Mouse (Mus musculus): ENCODE measurements around the gene Cd82. TPM values are rescaled to one million over a fixed set of nuclear protein-coding genes. Genes with fewer than 3 reads are reported as not detected.
A peak's percentile ranks its signal among the peaks of the same experiment; 100 is the strongest.

Gene Cd82
- polyA plus RNA-seq, 1 experiment from 2014 or later, result 23.9 TPM

DNA sequence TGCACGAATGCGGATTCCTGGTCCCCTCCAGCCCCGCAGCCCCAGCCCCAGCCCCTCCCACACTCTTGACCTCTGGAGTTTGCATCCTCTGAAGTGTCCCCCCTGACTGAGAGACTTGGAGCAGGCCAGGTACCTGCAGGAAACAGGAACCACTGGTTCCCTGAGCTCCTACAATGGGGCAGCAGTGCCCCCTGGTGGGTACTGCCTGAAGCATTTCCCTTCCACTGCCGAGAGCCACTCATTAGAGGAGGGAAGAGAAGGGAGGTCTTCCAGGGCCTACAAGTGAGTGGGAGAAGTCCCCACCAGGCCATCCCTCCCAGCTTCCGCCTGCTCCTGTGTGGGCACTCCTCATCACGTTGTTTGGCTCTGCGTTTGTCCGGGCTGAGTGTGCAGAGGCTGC lies 44.5 kb downstream of the Cd82 start:
- Histone ChIP-seq H3K36me3 (no peaks in the 10 kb centered on the region), H3K4me1 (replicated peaks) (peaks cover 14% of the 10 kb centered on the region; the same call in 1 of the 2 replicates), H3K9ac (no peak overlapping the region), H3K4me3 (no peak overlapping the region), H3K27me3 (no peaks in the 10 kb centered on the region; the same call in 1 of the 2 replicates), H3K4me2 (no peak overlapping the region), H3K9me3 (no peaks in the 10 kb centered on the region), H3K27ac (replicated peaks) (no peak overlapping the region)
- peak; percentile 78 for ATAC-seq (ENCODE audit: low read depth)
- WGBS, result 6% methylated on average over 8 of the region's 8 CpGs

DNA sequence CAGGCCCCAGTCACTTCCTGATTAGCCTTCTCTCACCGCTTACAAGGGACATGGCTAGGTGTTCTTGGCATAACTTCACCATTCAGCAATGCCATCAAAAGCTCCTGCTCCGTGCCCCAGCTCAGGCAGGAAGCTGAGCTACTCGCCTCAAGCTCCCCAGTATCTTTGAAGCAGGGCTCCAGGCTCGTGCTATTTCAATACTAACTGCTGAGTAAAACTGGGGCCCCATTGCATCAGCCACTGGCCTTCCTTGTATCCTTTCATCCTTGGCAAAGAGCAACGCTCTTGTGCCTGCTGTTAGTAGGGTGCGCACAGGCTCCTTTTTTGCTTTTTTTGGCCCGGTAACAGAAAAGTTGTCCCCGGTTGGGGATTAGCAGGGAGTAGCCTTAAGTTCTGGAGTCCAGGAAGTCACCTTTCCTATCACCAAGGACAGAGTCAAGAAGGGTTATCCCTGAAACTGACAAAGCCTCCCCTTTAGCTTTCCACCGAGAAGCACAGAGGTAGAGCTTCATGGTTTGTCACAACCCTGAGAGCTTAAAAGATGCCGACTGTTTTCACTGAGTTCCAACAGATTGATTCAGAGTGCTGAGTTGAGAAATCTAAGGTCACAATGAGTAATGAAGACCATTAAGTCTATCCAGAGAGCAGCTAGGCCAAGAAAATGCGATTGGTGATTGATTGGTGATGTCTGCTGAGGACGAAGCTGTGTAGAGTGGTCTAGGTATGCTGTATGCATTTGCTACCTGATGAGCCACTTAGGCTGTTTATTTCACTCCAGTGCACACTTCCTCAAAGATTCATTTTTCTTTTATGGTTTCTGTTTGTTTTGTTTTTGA lies 45.8 kb downstream of the Cd82 start:
- H3K9ac ChIP-seq, result no peak overlapping the region
- ATAC-seq (ENCODE audit: low read depth), result no peak
- H3K4me3 ChIP-seq, result no peak overlapping the region
- 84% methylated on average over 12 of the region's 12 CpGs for WGBS
- no peak overlapping the region for H3K4me2 ChIP-seq
- H3K36me3 ChIP-seq, result no peaks in the 10 kb centered on the region
- no peaks in the 10 kb centered on the region for H3K9me3 ChIP-seq
- no peak overlapping the region for H3K27ac ChIP-seq (replicated peaks)
- peaks cover 27% of the 10 kb centered on the region for H3K4me1 ChIP-seq (replicated peaks)
- H3K27me3 ChIP-seq, result no peaks in the 10 kb centered on the region; the same call in 1 of the 2 replicates

DNA sequence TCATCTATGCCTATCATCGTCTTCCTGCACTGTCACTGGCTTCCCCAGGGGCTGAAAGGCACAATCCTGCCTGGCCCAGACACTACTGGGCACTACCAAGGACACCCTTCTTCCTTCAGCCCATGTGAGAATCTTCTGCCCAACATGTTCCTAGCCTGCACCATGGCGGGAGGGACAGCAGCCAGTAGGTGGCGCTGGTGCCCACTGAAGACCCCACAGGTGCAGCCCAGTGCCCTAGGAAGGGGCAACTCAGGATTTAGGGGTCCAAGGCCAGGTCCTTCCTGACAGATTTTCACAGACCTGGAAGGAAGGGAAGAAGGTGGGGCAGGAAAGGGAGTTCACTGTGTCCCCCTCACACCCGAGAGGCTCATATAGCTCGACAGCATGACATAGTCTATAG lies 47.7 kb downstream of the Cd82 start:
- no peaks in the 10 kb centered on the region; the same call in 1 of the 2 replicates for H3K27me3 ChIP-seq
- H3K36me3 ChIP-seq, result no peaks in the 10 kb centered on the region
- no peak overlapping the region for H3K4me3 ChIP-seq
- WGBS, result 40% methylated on average over 5 of the region's 5 CpGs
- no peaks in the 10 kb centered on the region for H3K9me3 ChIP-seq
- no peak for ATAC-seq (ENCODE audit: low read depth)
- H3K27ac ChIP-seq (replicated peaks), result no peak overlapping the region
- no peak overlapping the region for H3K4me2 ChIP-seq
- H3K9ac ChIP-seq, result no peak overlapping the region
- H3K4me1 ChIP-seq (replicated peaks), result peaks cover 45% of the 10 kb centered on the region

DNA sequence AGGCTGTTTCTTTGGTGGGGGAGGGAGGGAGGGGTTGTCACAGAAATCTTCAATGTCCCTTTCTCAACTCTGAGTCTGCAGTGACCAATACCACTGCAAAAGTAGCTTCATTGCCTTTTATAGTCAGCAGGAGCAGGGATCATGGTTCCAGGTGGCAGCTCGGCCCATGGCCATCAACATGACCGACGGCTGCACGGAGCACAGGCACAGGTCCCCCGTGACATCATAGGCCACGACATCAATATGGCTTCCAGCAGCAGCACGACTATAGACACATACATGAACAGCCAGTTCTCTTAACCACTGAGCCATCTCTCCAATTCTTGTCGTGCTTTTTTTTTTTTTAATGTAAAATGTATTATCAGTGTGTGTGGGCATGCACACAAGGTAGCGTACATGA lies 48.8 kb downstream of the Cd82 start:
- no peaks in the 10 kb centered on the region for H3K36me3 ChIP-seq
- peaks cover 44% of the 10 kb centered on the region for H3K4me1 ChIP-seq (replicated peaks)
- no peaks in the 10 kb centered on the region; the same call in 1 of the 2 replicates for H3K27me3 ChIP-seq
- no peak overlapping the region for H3K27ac ChIP-seq (replicated peaks)
- no peaks in the 10 kb centered on the region for H3K9me3 ChIP-seq
- ATAC-seq (ENCODE audit: low read depth), result no peak
- 79% methylated on average over 9 of the region's 9 CpGs for WGBS
- no peak overlapping the region for H3K4me3 ChIP-seq
- no peak overlapping the region for H3K4me2 ChIP-seq
- H3K9ac ChIP-seq, result no peak overlapping the region

DNA sequence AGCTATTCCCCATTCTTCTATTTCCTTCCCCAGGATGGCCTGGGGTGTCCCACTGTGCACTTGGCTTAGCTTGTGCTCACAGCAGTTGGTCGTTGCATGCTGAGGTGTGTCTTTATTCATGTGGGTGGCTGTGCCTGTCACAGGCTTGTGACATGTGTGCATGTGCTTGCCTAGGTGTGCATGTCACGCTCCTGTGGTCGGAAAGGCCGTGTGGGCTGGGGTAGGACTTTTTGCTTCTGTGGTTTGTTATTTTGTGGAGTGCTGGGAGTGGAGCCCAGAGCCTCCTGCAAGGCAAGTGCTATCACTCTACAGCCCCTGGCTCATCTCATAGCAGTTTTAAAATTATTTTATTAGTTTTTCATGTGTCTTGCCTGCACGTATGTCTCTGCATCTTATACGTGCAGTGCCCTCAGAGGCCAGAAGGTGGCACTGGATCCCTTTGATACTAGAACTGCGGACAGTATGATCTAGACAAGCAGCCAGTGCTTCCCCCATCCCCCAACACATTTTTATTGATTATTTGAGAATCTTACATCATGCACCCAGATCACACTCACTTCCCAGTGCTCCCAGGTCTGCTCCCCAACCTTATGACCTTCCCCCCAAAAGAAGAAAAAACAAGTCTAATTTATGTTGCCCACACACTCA lies 49.4 kb downstream of the Cd82 start:
- no peak for ATAC-seq (ENCODE audit: low read depth)
- no peaks in the 10 kb centered on the region for H3K36me3 ChIP-seq
- WGBS, result 53% methylated on average over 7 of the region's 7 CpGs
- no peak overlapping the region for H3K4me2 ChIP-seq
- H3K27me3 ChIP-seq, result no peaks in the 10 kb centered on the region; the same call in 1 of the 2 replicates
- no peak overlapping the region for H3K4me3 ChIP-seq
- no peak overlapping the region for H3K27ac ChIP-seq (replicated peaks)
- no peak overlapping the region for H3K9ac ChIP-seq
- H3K4me1 ChIP-seq (replicated peaks), result peaks cover 37% of the 10 kb centered on the region
- no peaks in the 10 kb centered on the region for H3K9me3 ChIP-seq

DNA sequence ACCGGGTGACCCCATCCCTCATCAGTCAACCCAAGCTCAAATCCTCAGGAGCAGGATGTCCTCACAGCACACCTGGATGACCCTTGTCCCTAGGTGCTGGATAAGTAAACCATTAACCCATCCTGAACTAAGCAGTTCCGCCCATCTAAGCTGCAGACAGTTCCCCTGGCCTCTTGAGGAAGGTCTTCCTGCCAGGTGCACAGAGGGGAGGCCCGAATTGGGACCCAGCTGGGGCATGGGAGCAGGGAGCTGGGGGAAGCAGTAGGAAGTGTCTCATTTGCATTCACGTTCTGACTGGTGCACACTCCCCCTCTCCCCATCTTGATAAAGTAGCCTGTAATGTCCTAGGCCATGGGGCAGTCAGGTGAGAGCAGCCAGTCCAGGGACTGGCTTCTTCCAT lies 50.8 kb downstream of the Cd82 start:
- H3K4me3 ChIP-seq, result no peak overlapping the region
- peaks cover 41% of the 10 kb centered on the region for H3K4me1 ChIP-seq (replicated peaks)
- ATAC-seq (ENCODE audit: low read depth), result no peak
- no peak overlapping the region for H3K4me2 ChIP-seq
- no peaks in the 10 kb centered on the region for H3K36me3 ChIP-seq
- no peak overlapping the region for H3K27ac ChIP-seq (replicated peaks)
- H3K27me3 ChIP-seq, result no peaks in the 10 kb centered on the region; the same call in 1 of the 2 replicates
- WGBS, result 53% methylated on average over 4 of the region's 4 CpGs
- no peaks in the 10 kb centered on the region for H3K9me3 ChIP-seq
- no peak overlapping the region for H3K9ac ChIP-seq

DNA sequence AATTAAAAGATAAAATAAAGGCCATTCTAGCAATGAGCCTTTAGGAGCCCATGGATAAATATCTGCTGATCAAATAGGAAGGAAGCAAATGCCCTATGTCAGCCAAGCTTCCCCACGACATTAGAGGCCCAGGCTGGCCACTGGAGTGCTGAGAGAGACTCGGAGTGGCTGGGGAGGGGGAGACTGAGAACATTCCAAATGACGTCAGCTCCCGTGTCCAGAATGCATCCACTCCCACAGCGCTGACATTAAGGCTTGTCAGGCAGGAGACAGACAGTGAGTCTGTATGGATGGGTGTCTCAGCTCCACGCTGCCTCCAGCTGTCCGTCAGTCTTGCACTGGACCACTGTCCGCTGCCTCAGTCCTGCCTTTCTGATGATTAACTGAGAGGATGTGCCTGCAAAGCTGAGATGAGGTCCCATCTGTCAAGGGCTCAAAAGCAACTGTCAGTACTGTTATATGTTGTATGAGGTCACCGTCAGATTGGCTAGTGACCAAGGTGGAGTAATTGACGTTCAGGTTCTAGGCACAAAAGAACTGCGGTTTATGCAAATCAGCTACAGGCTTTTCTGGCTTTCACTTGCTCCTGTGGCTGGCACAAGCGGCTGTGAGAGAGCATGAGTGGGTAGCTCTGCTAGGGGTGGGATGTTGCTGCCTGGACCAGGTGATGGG lies 51.9 kb downstream of the Cd82 start:
- H3K9me3 ChIP-seq, result no peaks in the 10 kb centered on the region
- no peak for ATAC-seq (ENCODE audit: low read depth)
- H3K4me3 ChIP-seq, result no peak overlapping the region
- H3K27ac ChIP-seq (replicated peaks), result peak overlapping the region; percentile 46; the same call in 1 of the 2 replicates
- no peak overlapping the region for H3K9ac ChIP-seq
- no peak overlapping the region for H3K4me2 ChIP-seq
- 34% methylated on average over 12 of the region's 12 CpGs for WGBS
- peaks cover 41% of the 10 kb centered on the region for H3K4me1 ChIP-seq (replicated peaks)
- H3K27me3 ChIP-seq, result no peaks in the 10 kb centered on the region; the same call in 1 of the 2 replicates
- no peaks in the 10 kb centered on the region for H3K36me3 ChIP-seq

DNA sequence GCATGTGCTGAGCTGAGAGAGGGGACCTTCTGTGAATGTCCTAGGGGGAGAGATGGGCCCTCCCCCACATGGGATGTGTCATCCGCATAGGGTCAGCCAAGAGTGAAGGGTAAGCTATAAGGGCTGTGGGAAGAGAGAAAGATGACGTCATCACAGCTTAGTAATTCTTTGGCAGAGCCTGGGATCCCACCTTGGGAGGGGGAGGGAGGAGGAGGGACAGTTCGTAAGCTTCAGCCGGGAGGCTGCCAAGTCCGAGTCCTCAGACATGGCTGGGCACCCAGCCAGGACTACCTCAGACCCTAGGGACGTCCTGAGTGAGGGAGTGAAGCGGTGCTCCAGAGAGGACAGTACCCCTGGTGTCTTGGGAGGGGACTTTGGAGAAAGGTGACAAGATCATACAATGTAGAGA lies 57.9 kb downstream of the Cd82 start:
- peak; percentile 76 for ATAC-seq (ENCODE audit: low read depth)

DNA sequence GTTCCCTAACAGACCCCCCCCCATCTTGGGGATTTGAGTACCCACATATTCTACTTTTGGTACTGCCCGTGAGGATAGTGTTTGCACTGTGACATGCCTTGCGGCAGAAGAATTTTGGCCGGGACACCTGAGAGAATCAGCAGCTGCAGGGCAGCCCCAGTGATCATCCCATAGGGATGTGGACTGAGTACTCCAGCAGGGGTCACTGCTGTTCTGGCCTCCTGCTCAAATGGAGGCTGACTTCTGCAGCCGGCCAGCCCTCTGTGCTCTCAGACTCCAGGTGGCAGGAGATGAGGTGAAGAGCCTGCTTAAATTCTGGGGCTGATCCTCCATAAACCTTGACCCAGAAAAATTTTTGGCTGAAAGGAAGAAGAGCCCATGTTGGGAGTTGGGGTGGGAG lies 58.8 kb downstream of the Cd82 start:
- no peak for ATAC-seq (ENCODE audit: low read depth)
- Histone ChIP-seq H3K27me3 (no peaks in the 10 kb centered on the region; the same call in 1 of the 2 replicates), H3K9me3 (no peaks in the 10 kb centered on the region), H3K36me3 (no peaks in the 10 kb centered on the region), H3K4me2 (no peak overlapping the region), H3K4me3 (no peak overlapping the region), H3K27ac (replicated peaks) (no peak overlapping the region), H3K4me1 (replicated peaks) (peaks cover 23% of the 10 kb centered on the region), H3K9ac (no peak overlapping the region)
- WGBS, result 43% methylated on average over 4 of the region's 4 CpGs

More for the DNA sequence above, 57.9 kb downstream of the Cd82 start:
- Histone ChIP-seq H3K9me3 (no peaks in the 10 kb centered on the region), H3K27me3 (no peaks in the 10 kb centered on the region; the same call in 1 of the 2 replicates), H3K9ac (no peak overlapping the region), H3K36me3 (no peaks in the 10 kb centered on the region), H3K4me3 (no peak overlapping the region), H3K27ac (replicated peaks) (no peak overlapping the region), H3K4me2 (no peak overlapping the region), H3K4me1 (replicated peaks) (peaks cover 23% of the 10 kb centered on the region)
- WGBS, result 45% methylated on average over 7 of the region's 7 CpGs

DNA sequence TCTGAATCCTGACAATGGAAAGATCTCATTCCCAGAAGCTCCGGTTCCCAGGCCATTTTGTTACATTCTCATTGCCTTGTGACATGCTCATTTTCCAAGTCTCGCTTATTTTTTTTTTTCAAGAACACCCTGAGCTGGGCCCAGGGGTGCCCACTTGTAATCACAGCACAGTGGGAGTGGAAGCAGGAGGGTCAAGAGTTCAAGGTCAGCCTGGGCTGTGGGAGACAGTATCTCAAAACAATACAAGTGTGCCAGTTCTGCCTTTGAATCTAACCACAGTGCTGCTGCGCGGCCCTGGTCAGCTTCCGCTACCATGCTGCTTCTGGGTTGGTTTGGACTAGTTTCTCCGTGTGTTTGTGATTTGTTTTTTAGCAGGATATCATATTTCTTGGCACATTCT lies 59.7 kb downstream of the Cd82 start:
- Histone ChIP-seq H3K4me1 (replicated peaks) (peaks cover 23% of the 10 kb centered on the region), H3K27ac (replicated peaks) (no peak overlapping the region), H3K4me3 (no peak overlapping the region), H3K36me3 (no peaks in the 10 kb centered on the region), H3K9me3 (no peaks in the 10 kb centered on the region), H3K4me2 (no peak overlapping the region), H3K27me3 (no peaks in the 10 kb centered on the region), H3K9ac (no peak overlapping the region)
- no peak for ATAC-seq (ENCODE audit: low read depth)
- 85% methylated on average over 6 of the region's 6 CpGs for WGBS

DNA sequence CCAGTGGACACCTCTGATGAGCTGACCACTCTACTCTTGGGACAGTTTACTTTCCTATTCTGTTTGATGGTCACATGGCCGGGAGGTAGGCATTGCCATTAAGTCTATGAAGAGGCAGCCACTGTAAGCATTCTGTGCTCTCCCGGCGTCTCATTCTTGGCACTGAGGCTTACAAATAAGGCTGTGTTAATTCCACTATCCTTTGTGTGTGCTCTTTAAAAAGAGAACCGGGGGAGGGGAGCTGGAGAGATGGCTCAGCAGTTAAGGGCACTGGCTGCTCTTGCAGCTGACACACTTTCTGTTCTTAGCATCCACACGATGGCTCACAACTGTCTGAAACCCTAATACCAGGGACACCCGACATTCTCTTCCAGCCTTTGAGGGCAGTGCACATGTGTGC lies 71.7 kb downstream of the Cd82 start:
- H3K27ac ChIP-seq (replicated peaks), result no peak overlapping the region
- no peak overlapping the region for H3K4me3 ChIP-seq
- peaks cover 29% of the 10 kb centered on the region for H3K4me1 ChIP-seq (replicated peaks)
- H3K9ac ChIP-seq, result no peak overlapping the region
- WGBS, result 25% methylated on average over 6 of the region's 6 CpGs
- ATAC-seq (ENCODE audit: low read depth), result peak; percentile 19; the same call in 1 of the 2 replicates
- H3K27me3 ChIP-seq, result no peaks in the 10 kb centered on the region
- peaks cover 8% of the 10 kb centered on the region; the same call in 1 of the 2 replicates for H3K9me3 ChIP-seq
- no peaks in the 10 kb centered on the region for H3K36me3 ChIP-seq
- H3K4me2 ChIP-seq, result no peak overlapping the region

All from neural tube, embryonic 13.5 days (tissue).